Mouse (Mus musculus): Measurements from ENCODE around the gene Gas2l2.

Gas2l2 gene

DNA sequence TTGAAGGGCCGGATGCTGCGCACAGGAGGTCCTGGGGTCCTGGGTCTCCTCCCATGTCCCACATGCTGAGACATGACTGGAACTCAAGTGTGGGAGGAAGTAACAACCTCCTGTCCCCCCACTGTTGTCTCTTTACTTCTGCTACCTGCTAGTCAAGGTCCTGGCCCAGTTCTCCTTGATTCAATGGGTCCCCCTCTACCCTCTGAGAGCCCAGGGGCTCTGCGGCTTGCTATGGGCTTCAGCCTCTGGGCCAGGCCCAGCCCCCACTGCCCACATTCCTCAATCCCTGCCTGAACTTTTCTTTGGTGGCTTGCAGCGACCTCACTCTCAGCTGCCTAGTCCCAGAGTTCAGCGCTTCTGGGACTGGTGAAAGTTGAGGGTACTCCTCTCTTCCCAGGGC, at the start of gene Gas2l2:
TSS of gene Gas2l2 (minus strand) at position 101 of the 400 bp plus-strand sequence.
- no peak for DNase-seq (ENCODE audit: extremely low spot score, low read depth, low spot score)

DNA sequence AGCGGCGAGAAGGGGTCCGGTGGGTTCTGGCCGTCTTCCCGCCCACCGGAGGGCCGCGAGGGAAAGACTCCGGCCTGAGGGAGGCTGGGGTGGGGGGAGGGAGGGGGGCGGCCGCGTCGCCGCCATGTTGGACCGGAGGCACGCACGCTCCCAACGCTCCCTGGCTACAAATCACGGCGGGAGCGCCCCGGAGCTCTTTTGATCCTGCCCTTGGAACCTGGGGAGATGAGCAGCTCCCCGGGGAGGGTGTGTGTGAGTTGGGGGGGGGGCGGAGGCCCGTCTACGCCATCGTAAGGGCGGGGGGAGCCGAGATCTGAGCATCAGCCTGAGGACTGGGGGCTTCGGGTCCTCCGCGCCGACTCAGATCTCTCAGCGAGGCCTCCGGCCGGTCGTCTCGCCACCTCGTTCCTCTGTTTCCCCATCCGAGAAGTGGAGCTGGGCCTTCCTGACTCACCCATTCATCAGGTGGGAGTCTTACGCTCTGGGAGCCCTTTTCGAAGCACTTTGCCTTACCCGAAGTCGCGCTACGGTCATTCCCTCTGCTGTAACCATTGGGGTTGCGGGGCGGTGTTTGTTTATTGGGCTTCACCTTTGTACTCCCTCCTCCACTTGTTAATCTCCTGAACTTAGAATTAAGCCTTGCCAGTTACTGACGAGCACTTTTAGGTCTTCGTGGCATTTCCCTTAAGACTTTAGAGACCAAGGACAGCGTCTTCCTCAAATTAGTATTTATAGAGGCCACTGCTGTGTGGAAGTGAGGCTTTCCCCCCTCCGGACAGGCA, 44.2 kb upstream of the Gas2l2 start:
- DNase-seq (ENCODE audit: extremely low spot score, low read depth, low spot score), result no peak

DNA sequence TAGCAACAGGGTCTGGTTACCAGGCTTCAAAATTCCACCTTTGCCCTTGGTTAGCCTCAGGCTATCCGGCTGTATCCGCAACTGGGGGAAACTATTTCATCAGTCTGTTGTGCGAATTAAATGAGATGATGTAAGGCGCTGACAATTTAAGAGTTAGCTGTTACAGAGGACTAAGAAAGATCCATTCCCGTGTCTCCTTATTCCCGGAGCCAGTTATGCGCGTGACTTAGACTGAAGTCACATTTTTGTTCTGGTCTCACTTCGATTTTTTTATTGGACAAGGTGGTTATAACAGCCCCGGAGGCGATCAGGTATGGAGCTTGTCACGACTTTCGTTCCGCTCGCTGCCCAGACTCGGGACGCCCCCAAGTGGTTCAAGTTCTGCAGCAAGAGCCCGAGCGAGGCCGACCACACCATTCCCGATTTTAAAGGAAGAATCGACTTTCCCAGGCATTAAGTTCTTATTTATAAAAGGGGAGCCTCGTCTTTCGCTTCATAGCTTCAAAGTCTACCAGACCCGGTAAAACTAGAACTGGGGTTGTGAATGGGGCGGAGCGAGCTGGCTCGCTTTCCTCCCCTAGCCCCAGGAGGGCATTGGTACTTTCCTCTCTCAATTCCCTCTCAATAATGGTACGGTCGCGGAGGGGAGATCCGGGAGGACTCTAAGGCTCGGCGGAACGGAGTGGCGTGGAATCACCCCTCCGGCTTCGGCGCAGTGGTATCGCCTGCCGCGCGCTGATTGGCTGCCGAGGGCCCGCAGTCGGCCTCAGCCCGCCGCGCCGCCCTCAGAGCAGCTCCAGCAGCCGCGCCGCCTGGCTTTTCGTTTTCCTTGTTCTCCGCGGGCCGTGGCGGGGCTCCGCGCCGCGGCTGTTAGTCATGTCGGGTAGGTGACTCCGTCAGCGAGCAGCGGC, 43.3 kb upstream of the Gas2l2 start, which contains the start of gene Taf15:
TSS of gene Taf15 (plus strand) at position 763 of the 911 bp plus-strand sequence.
- peak; percentile 96 for DNase-seq (ENCODE audit: extremely low spot score, low read depth, low spot score)

DNA sequence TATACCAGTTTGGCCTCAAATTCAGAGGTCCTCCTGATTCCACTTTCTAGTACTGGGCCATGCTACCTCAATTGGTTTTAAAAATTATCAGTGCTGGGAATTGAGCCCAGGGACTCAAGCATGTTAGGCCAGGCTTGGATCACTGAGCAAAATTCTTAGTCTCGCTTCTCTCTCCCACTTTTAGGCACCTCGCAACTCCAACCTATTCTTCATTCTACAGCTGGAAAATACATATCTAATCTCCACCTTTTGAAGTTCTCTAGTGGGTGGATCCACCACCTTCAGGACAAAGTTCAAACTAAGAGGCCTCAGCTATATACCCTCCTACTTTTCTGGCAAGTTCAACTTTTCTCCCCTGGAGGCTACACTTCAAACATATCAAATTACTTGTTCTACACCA, 42.5 kb upstream of the Gas2l2 start:
- no peak for DNase-seq (ENCODE audit: extremely low spot score, low read depth, low spot score)

DNA sequence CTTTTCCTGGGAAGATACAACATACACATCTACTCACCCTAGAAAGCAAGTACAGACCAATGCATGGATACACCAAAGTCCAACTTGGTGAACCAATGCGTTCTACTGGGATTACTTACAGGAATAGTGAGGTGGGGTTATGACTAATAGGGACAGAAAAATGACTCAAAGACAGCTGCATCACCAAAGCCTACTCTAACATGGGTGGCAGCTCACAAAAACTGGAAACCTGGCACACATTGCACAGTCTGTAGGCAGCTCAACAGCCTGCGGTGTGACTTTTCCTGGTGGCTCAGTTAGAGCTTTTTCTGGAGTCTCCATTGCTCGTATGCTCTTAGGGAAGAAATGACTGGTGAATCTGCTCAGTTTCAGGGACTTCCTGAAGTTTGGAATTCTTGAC, 39.5 kb upstream of the Gas2l2 start:
- no peak for DNase-seq (ENCODE audit: extremely low spot score, low read depth, low spot score)

DNA sequence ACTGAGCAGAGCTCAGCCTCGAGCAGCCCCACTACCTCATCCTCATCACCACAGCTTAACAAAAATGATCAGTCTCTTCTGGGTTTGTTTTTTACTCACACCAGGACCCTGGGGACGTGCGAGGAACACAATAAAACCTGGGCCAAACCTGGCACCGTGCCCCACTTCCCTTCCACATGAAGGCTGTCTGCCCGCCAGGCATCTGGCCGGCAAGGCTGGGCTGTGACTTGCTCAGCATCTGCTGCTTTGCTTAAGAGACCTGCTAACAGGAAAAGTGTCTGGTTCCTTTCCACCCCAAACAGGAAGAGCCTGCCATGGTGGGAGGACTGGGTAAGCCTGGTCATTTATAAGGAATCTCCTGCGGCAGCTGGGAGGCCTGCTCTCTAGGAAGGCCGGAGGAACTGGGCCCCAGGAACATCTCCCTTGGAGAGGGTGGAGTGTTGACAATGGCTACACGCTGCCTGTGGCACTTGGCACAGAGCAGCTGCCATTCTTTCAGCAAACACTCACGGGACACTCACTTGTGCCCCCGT, 37.9 kb upstream of the Gas2l2 start:
- DNase-seq (ENCODE audit: extremely low spot score, low read depth, low spot score), result no peak

DNA sequence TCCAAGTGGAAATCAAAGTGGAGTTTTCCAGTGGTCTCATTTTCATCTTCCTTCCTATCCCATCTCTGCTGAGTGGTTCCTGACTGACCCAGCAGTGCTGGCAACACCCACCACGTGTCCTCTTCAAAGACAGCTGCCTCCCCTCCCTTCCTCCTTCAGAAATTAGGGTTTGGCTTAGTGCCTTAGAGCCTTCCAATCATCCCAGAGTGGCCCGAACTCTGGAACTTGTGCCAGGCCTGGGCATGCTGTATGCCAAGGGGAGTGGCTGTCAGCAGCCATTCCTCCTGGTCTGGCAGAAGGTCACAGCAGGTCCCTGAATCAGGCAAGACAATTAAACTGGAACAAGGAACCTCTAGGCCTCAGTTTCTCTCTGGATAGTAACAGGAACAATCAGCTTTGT, 36.7 kb upstream of the Gas2l2 start:
- DNase-seq (ENCODE audit: extremely low spot score, low read depth, low spot score), result no peak

DNA sequence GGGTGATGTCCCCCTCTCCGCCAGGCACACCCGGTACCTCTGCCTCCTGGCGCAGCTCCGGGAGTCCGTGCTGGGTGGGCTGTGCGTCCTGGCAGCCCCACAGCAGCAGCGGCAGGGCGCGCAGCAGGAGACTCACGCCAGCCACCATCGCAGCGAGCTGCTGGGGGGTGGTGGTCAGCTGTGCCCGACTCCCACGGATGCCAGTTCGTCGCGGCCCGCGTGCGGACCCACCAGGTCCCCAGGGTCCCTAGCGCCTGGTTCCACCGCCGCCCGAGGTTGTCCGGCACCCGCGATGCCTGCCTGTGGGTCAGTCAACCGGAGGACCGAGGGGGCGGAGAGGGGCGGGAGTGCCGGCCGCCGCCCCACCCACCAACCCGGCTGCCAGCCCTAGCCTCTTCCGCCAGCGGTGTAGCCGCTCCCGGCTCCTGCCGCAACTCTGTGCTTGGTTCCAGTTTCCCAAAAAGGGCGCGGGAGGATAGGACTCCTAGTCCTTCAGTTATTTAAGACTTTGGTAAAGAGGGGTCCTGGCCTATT, 33.5 kb upstream of the Gas2l2 start, which contains the start of gene Mmp28:
TSS of gene Mmp28 (minus strand) at position 361 of the 534 bp plus-strand sequence.
- DNase-seq (ENCODE audit: extremely low spot score, low read depth, low spot score), result no peak

DNA sequence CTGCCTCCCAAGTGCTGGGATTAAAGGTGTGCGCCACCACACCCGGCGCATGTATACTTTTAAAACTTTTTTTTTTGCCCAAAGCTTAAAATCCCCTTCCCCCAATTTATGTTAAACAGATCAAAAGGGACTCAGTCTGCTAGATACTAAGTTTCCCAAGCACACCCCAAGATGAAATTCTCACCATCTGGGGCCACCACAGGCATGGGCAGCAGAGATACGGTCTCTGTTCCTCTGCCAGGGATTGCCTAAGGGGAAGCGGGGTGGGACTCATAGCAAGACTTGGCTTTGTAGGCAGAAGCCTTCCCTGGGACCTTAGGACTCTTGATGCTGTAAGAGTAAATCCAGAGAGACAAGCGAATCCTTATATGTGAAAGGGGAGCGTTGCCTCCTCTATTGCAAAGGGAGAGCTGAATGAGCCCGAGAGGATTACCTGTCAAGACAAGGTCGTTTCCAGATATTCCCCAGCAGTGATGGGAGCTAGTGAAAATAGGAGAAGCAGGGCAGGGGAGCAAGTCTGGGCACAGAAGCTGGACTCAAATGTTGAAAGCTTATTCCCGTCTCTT, 32.3 kb upstream of the Gas2l2 start:
- no peak for DNase-seq (ENCODE audit: extremely low spot score, low read depth, low spot score)

DNA sequence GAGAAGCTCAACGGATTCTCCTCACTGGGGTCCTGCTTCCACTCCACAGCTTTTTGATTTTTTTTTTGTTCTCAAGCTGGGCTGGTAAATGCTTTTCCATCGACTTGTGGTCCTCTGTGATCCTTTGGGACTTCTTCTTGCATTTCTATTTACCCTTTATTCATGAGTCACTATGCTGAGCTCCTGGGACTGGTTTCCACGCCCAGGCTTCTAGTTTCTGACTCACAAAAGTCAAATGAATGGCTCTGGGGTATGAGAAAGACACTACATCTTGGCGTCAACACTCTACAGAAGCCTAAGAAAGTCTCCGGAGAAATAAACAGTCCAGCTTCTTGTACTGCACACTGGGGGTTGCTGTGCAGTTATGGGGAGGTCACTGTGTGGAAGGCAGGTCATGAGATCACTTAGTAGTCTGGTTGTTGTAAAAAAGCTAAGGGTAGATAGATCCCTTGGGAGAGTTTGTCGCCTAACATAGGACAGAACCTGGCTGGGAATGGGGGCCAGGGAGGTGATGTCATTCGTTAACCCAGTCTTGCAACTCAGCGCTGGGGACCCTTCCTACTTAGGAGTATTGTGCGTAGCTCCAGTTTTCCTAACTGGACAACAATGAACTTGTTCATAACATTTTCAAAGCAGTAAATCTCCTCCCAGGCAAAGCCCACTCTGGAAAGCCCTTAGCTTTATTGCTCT, 28.8 kb upstream of the Gas2l2 start:
- DNase-seq (ENCODE audit: extremely low spot score, low read depth, low spot score), result no peak

DNA sequence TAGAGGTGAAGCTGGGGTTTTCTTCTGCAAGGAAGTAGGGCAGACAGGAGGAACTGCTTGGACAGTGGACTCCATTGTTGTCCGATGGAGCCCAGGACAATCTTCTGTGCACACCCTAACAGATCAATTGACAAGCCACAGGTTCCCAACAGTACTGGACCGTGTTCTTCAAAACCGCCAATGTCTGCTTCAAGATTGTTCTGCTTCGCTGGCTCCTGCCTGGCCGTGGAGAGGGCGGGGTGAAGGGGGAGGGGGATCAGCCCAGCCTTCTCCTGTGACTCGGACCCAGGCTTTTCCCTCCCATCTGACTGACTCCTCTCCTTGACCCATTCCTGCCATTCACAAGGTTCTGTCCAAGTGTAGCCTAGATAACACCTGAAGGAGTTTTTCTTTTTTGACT, 28.0 kb upstream of the Gas2l2 start:
- DNase-seq (ENCODE audit: extremely low spot score, low read depth, low spot score), result no peak

DNA sequence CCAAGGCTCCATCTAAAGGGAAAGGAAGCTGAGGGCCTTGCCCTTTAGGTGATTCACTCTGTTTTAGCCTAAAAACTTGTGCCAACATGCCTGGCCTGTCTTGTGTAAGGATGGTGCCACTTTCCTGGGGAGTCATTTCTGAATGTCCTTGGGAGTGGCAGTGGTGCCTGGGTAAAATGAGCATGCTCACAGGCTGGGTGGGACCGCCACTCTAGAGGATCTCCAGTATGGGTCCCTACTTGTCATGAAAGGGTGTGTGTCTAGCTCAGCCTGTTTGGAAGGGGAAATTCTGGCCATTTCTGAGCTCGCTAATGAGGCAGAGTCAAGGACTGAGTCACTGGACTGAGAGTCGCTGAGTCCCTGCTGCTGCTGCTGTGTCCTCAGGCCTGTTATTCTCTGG, 26.4 kb upstream of the Gas2l2 start:
- DNase-seq (ENCODE audit: extremely low spot score, low read depth, low spot score), result no peak

DNA sequence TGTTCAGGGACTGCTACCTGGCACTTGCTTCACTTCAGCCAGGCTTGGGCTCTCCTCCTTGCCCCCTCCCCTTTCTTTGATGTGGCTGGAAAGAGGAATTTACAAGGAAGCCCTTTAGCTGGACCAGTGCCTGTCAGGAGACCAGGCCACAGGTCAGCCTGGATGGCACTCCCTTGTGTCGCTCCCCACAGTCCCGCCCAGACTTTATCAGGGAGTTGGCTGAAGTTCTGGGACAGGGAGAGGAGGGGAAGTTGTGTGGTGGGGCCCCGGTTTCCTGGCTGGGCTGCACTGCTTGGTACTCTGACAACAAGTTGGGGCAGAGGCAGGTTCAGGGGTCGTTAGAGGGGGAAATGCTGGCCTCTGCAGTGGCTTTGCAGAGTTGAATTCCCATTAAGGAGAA, 25.3 kb upstream of the Gas2l2 start:
- no peak for DNase-seq (ENCODE audit: extremely low spot score, low read depth, low spot score)

DNA sequence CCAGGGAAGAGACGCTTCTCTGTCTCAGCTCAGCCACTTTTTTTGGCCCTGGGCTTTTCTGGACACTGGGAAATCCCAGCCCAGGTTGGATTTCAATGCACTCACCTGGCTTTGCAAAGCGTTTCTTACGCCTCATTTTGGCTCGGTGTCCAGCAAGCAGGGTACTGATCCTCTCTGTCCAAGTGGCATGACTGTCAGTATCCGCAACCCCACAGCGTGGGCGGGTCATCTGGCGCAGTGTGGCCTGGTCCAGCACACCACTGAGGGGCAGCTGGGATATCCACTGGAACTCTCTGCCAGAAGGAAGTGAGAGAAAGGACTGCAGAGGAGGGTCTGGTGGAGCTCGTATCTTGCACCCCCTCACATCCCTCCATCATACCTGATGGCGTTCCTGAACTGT, 22.0 kb upstream of the Gas2l2 start:
- no peak for DNase-seq (ENCODE audit: extremely low spot score, low read depth, low spot score)

DNA sequence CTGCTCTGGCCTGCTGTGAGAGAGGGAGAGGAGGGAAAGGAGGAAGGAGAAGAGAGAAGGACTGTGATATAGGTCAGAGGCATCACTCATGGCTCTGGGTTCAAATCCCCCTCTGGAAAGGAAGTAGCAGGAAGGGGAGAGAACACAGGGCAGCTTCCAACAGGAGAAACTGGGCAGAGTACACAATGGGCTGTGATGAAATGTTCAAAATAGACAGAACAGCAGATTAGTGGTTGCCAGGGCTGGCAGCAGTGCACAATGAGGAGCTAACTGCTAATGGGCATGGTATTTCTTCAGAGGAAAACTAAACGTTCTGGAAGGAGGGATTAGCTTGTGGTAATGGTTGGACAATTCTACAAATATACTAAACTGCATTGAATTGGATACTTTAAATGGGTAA, 21.3 kb upstream of the Gas2l2 start:
- no peak for DNase-seq (ENCODE audit: extremely low spot score, low read depth, low spot score)

DNA sequence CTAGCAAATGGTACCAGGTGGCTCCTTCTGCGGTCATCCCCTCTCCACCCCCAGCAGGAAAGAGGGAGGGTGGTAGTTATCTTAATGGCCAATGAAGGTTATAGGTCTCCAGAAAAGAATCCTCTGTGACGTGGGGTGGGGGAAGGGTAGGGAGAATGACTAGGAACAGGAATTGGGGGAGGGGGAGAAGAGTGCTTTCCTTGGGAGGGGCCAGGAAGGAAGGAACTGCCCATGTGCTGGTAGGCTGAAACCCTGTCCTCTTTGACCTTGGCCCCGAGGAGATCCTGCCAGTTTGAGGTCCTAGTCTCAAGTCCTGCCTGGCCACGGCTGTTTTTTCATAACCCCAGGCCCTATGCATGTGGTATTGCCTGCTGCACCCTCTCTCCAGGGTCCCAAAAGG, 20.0 kb upstream of the Gas2l2 start:
- no peak for DNase-seq (ENCODE audit: extremely low spot score, low read depth, low spot score)

DNA sequence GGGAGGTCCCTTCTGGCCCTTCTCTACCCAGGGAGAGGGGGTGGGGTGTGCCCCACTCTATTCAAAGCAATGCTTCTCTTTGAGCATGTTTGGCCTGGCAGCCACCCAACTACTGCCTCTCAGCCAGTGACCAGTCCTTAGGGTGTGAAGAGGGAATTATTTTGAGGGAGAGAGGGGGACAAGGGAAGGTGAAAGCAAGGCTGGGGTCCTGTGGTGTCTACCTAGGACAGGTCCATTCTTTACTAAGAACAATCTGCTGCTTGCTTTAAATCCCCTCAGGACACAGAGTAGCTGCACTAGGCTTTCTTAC, 19.6 kb upstream of the Gas2l2 start:
- no peak for DNase-seq (ENCODE audit: extremely low spot score, low read depth, low spot score)

DNA sequence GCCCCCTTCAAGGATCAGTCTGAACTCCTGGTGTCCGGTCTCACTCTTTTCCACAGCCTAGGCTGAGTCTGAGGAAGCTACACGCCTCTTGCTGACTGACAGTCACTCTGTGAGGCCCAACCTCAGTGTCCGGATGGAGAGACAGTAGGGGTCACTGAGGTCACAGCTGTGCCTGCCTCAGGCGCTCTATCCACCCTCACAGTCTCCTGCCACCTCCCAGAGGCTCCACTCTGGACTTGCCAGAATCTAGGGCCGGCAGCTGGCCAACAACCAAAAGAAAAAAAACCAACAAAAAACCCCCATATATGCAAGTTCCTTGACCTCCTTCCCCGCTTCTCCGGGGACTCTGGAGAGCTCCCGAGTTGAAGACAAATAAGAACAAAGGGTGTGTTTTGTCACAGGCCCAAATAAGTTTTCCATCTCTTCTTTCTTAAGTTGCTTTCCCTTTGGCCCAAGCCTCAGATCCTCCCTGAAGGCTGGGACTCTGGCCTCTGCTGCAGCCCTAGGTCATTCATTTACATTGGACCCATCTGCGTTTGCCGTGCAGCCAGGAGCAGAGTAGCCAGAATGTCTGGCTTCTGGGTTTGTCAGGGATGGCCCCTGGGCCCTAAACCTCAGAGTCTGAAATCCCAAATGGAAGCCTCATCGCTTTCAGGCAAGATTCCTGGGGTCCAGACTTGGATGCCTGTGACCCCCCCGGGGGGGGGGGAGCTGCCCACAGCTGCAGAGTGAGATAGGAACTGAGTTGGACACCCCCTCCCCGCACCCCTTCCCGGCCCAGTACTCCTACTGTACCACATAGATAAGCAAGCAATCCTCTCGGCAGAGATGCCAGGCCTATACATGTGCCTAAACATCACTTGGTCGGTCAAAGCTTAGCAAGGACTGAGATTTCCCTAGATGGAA, 19.0 kb upstream of the Gas2l2 start:
- DNase-seq (ENCODE audit: extremely low spot score, low read depth, low spot score), result no peak

DNA sequence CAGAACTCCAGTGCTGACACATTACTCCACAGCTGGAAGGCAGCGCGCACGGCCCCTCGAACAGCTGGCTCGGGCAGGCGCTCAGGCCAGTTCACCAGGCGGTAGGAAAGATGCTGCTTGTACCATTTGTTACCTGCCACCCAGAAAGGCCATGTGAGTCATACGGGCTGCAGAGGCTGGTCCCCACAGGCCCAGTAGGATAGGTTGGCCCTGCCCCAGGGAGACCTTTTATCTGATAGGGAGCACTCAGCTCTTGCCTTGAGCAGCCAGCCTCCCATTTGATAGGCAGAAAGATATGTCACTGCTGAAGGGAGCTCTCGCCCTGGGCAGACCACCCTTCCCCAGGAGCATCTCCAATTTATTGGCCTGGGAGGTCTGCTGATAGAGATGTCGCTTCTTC, 18.4 kb upstream of the Gas2l2 start:
- no peak for DNase-seq (ENCODE audit: extremely low spot score, low read depth, low spot score)

DNA sequence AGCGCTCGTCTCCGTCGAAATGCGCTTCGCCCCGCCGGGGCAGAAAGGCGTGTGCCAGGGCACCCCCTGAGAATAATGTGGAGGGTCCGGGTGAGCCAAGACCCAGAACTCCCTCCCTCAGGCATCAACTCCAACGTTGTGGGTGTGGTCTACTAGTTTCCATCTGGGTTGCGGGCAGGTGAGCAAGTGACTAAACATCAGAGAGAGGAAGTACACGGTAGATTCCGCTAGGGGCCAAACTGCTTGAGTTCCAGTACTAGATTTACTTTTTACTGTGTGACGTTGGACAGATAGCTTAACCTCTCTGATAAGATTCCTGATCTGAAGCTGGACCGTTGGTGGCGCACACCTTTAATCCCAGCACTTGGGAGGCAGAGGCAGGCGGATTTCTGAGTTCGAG, 15.7 kb upstream of the Gas2l2 start:
- DNase-seq (ENCODE audit: extremely low spot score, low read depth, low spot score), result no peak

Data from hindlimb bud, embryonic 11.5 days (tissue).